In the genomic region with DNA sequence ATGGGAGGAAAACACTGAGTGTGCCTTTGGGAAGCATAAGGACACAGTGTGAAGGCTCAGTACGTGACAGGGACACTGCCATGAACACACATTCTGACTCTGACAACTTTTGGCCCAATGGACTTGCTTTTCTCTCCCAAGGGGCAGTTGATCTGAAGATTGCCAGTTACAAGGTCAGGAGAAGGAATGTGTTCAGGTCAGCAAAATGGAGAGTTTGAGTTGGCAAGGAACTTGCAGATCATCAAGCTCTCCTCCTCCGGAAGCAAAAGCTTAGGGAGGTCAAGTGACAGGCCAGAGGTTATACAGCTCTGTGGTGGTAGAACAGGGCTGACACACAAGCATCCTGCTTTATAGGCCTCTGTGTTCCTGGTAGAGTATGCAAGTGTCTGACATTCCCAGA, we compare ENCODE assay signal across 10 mouse cellular contexts. TPM values are rescaled to one million over a fixed set of nuclear protein-coding genes. Genes with fewer than 3 reads are reported as not detected.
DNase-seq lines count a peak whose midpoint lies in the region; ATAC-seq lines count a peak whose summit lies in the region.
"Had no signal": no experiment of that assay in that cellular context is flagged by ENCODE, and none has a peak within 500 bp of the region (broad histone marks: within the 10 kb centered on the region; RNA-seq: fewer than 3 reads in every experiment).

No protein-coding gene starts in this region.

- no peak overlapping the region for H3K4me2 ChIP-seq in heart, embryonic 11.5 days
- no peak overlapping the region for H3K4me2 ChIP-seq in liver, embryonic 15.5 days
- H3K4me2 ChIP-seq: midbrain, embryonic 12.5 days had no signal

- H3K4me3 ChIP-seq in heart, embryonic 11.5 days (ENCODE audit: low read depth, low read length): no peak overlapping the region
- H3K4me3 ChIP-seq in brown adipose tissue, adult 24 weeks (ENCODE audit: insufficient read depth, low read depth, low read length): no peak overlapping the region
- no peak overlapping the region for H3K4me3 ChIP-seq in liver, embryonic 15.5 days (replicated peaks)
- H3K4me3 ChIP-seq: midbrain, embryonic 12.5 days had no signal

- 52% methylated on average over 2 of the region's 2 CpGs for WGBS in heart, embryonic 11.5 days (ENCODE audit: insufficient replicate concordance)
- 56% methylated on average over 2 of the region's 2 CpGs for WGBS in liver, embryonic 15.5 days (ENCODE audit: insufficient replicate concordance)

- intact Hi-C loops in heart, postnatal 14 days (cut with DNase I): no loop called here

- H3K27ac ChIP-seq in heart, embryonic 11.5 days (ENCODE audit: low read depth, low read length): peak overlapping the region; percentile 29; the same call in 1 of the 2 replicates
- peak overlapping the region; percentile 99 for H3K27ac ChIP-seq in brown adipose tissue, adult 24 weeks (replicated peaks; ENCODE audit: low read depth, low read length)
- H3K27ac ChIP-seq in liver, embryonic 15.5 days (replicated peaks): no peak overlapping the region
- H3K27ac ChIP-seq: midbrain, embryonic 12.5 days; stomach, postnatal 0 days had no signal

- H3K9me3 ChIP-seq in heart, embryonic 11.5 days (replicated peaks; ENCODE audit: control insufficient read depth, low read length): no peaks in the 10 kb centered on the region
- H3K9me3 ChIP-seq in liver, embryonic 15.5 days (replicated peaks): no peaks in the 10 kb centered on the region
- H3K9me3 ChIP-seq: midbrain, embryonic 12.5 days had no signal

- H3K27me3 ChIP-seq in heart, embryonic 11.5 days (ENCODE audit: control insufficient read depth, insufficient read depth, low read length): no peaks in the 10 kb centered on the region
- H3K27me3 ChIP-seq in liver, embryonic 15.5 days: no peaks in the 10 kb centered on the region

- no peak overlapping the region for H3K9ac ChIP-seq in heart, embryonic 11.5 days (ENCODE audit: low read depth, low read length)
- H3K9ac ChIP-seq in liver, embryonic 15.5 days: no peak overlapping the region
- H3K9ac ChIP-seq: midbrain, embryonic 12.5 days had no signal

- no peaks in the 10 kb centered on the region for H3K36me3 ChIP-seq in heart, embryonic 11.5 days (ENCODE audit: control insufficient read depth, insufficient read depth, low read length)
- H3K36me3 ChIP-seq in liver, embryonic 15.5 days (replicated peaks): no peaks in the 10 kb centered on the region
- H3K36me3 ChIP-seq: midbrain, embryonic 12.5 days had no signal

- no peak for ATAC-seq in heart, embryonic 11.5 days (replicated peaks; ENCODE audit: insufficient number of reproducible peaks, low FRiP score, low TSS enrichment)
- ATAC-seq in liver, embryonic 15.5 days (ENCODE audit: insufficient read depth): peak; percentile 42

- peaks cover 9% of the 10 kb centered on the region; the same call in 1 of the 2 replicates for H3K4me1 ChIP-seq in heart, embryonic 11.5 days (ENCODE audit: control insufficient read depth, insufficient read depth, low read length)
- H3K4me1 ChIP-seq in brown adipose tissue, adult 24 weeks (ENCODE audit: control insufficient read depth, insufficient read depth, insufficient read length, low read length): peaks cover 19% of the 10 kb centered on the region
- H3K4me1 ChIP-seq in liver, embryonic 15.5 days (replicated peaks): no peaks in the 10 kb centered on the region
- H3K4me1 ChIP-seq: midbrain, embryonic 12.5 days had no signal

- no peak for DNase-seq in heart, postnatal 14 days
- DNase-seq in kidney, adult 11 months: peak; percentile 71
- DNase-seq in right cerebral cortex, postnatal 14 days: no peak
- no peak for DNase-seq in right cerebral cortex, postnatal 25 days
- DNase-seq: left cerebral cortex, postnatal 4 days had no signal

RNA-seq across cellular contexts. Expression of gene Ets1, which starts 21.1 kb away (rescaled TPM):
- 38.3 and 53.0 TPM in 2 replicates for polyA plus RNA-seq in heart, embryonic 11.5 days (2014; fragmentation: Nextera tagmentation; extraction: Ambion mirVana)
- total RNA-seq in heart, postnatal 14 days (2021): 100 to 1,000 TPM in 1 of 2 experiments, 10 to 100 TPM in 1; 88.9 to 111 TPM
- 13.4 and 18.7 TPM in 2 replicates for polyA plus RNA-seq in brown adipose tissue, adult 24 weeks (2012; ENCODE audit: insufficient read depth, insufficient read length, missing spikeins)
- 13.6 and 15.4 TPM in 2 replicates for polyA plus RNA-seq in liver, embryonic 15.5 days (2015; fragmentation: Nextera tagmentation; extraction: Ambion mirVana)
